Mouse (Mus musculus): ENCODE data around the gene Zfp580. TPM values are rescaled to one million over a fixed set of nuclear protein-coding genes. Genes with fewer than 3 reads are reported as not detected.

Zfp580 gene
- 33.3 and 37.8 TPM in 2 replicates for polyA plus RNA-seq (2015; fragmentation: Nextera tagmentation; extraction: Ambion mirVana)

GRCm38 (mm10) chr7:5051193-5052192 lies at the start of gene Zfp580:
Gene Zfp580 (plus strand): TSS chr7:5051538.

GRCm38 (mm10) chr7:5014251-5015117 lies 36.9 kb upstream of the Zfp580 start, which contains the start of the genes Zfp524 and Fiz1:
Gene Zfp524 (plus strand): TSS chr7:5014415.
Gene Fiz1 (minus strand): TSS chr7:5014697.

GRCm38 (mm10) chr7:5015118-5016001 lies 36.0 kb upstream of the Zfp580 start, which contains the start of gene Gm44973:
Gene Gm44973 (plus strand): TSS chr7:5015496.

GRCm38 (mm10) chr7:5020000-5020681 lies 31.2 kb upstream of the Zfp580 start, which contains the start of the genes Zfp865 and Ccdc106:
Gene Zfp865 (plus strand): TSS chr7:5020376.
Gene Ccdc106 (plus strand): TSS chr7:5020553.

DNA sequence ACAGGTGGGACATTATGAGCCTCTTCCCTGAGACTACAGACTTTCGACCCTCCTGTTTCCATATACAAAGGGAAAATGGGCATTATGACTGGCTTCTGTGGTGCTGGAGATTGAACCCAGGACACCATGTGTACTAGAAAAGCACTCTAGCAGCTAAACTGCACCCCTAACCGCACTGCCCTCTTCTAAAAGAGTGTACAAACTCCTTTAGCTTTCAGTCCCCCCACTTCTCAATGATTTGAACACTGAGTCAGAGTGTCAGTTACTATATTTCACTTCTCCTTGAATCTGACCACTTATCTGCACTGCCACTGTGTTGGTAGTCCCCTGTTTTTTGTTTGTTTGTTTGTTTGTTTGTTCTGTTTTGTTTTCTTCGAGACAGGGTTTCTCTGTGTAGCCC lies 17.5 kb upstream of the Zfp580 start, which contains the start of gene 4632433K11Rik:
Gene 4632433K11Rik, plus strand, starts transcription at position 301 of the 400 bp plus-strand sequence.

DNA sequence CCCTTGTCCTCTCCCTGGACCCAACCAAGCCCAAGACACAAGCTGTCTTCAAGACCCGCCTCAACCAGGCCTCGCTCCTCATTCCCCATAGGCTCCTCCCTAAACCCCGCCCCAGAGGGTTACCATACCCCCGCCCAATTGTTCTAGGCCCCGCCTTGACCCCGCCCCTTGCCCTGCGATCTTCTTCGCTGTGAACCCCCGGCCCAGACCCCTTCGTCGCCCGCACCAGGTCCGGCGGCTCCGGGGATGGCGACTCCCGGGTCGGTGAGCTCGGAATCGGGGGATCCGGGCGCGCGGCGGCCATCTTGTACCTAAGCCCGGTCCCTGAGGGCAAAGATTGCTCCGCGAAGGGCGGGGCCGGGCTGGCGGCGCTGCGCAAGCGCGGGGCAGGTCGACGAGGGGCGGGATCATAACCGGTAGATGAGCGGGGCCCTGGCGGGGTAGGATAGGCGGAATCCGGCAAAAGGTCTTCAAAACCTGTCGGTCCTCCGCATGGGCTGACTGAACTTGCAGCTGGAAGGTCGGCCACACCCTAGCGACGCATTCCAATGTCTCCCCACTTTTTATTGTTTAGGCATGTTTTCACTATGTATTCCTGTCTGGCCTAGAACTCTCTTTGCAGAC lies 13.1 kb upstream of the Zfp580 start, which contains the start of gene Zfp784:
Gene Zfp784, minus strand, starts transcription at position 338 of the 624 bp plus-strand sequence.

DNA sequence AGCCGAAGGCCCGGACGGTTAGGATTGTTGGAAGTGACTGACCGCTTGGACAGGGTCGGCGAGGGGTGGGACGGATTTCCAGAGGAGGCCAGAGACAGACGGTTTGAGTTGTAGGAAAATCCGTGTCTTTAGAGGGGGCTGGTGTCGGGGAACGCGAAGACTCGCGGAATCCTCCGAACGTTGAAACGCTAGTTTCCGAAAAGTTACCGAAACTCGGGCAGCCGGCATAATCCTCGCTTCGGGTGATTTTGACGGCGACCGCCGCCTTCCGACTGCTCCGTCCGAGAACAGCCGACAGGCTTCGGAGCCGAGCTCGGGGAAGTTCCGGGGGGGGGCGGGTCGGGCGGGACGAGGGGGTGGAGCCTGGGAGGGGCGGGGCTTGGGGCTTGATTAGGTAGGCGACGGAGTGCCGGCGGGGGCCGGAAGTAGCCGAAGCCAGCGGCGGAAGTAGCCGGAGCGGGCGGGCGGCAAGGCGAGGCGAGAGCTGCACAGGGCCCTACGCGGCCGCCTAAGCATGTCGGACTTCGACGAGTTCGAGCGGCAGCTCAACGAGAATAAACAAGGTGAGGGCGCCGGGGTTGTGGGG lies 10.5 kb downstream of the Zfp580 start, which contains the start of gene U2af2:
Gene U2af2, plus strand, starts transcription at position 370 of the 586 bp plus-strand sequence.

DNA sequence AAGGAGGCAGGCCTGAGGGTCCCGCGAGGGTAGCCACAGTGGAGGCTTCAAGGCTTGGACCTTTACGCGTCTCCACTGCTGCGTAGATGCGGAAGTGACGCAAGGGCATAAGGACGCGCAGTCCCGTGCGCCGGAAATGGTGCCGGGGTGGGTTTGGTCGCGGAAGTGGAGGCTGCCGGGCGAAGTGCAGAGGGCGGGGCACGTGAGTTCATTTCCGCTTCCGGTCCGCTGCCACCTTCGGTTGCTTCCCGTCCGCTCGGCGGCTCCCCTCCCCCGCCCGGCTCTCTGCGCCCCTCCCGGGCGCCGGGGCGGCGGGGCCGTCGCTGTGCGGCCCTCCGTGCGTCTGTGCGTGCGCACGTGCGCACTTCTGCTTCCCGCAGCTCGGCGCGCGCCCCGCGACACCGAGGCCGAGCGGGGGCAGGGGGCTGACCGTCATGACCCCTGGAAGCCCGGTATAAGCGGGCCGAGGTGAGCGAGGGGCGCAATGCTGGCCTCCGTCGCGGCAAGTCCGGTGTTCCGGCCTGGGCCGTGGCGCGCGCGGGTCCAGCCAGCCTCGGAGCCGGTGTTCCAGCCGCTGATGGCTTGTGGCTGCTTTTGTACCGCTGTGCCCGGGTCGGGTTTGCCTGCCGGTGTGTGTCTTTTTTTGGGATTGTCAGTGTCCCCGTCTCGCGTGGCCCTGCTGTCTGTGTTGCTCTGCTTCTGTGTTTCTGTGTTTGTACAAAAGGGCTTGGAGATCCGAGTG lies 28.8 kb downstream of the Zfp580 start, which contains the start of gene Epn1:
Gene Epn1, plus strand, starts transcription at position 226 of the 742 bp plus-strand sequence.

Other genes starting within 250 kb of the Zfp580 start
- 130 and 139 TPM in 2 replicates for gene Ube2s, start 238.9 kb upstream of the Zfp580 start, polyA plus RNA-seq (2015; fragmentation: Nextera tagmentation; extraction: Ambion mirVana)
- 0.10 and 0.20 TPM in 2 replicates for gene Shisa7, start 206.8 kb upstream of the Zfp580 start, polyA plus RNA-seq (2015; fragmentation: Nextera tagmentation; extraction: Ambion mirVana)
- gene Isoc2b, start 181.3 kb upstream of the Zfp580 start, polyA plus RNA-seq (2015; fragmentation: Nextera tagmentation; extraction: Ambion mirVana): 8.1 and 9.4 TPM in 2 replicates
- gene Isoc2a, start 174.4 kb upstream of the Zfp580 start, polyA plus RNA-seq (2015; fragmentation: Nextera tagmentation; extraction: Ambion mirVana): 0.64 and 0.98 TPM in 2 replicates
- gene Gm36210, start 145.0 kb upstream of the Zfp580 start, polyA plus RNA-seq (2015; fragmentation: Nextera tagmentation; extraction: Ambion mirVana): not detected in 2 replicates
- gene Zfp628, start 136.3 kb upstream of the Zfp580 start, polyA plus RNA-seq (2015; fragmentation: Nextera tagmentation; extraction: Ambion mirVana): 1.7 and 2.3 TPM in 2 replicates
- 2.6 and 3.0 TPM in 2 replicates for gene Nat14, start 129.5 kb upstream of the Zfp580 start, polyA plus RNA-seq (2015; fragmentation: Nextera tagmentation; extraction: Ambion mirVana)
- gene Ssc5d, start 125.8 kb upstream of the Zfp580 start, polyA plus RNA-seq (2015; fragmentation: Nextera tagmentation; extraction: Ambion mirVana): 3.7 and 4.8 TPM in 2 replicates
- 0.12 and 0.23 TPM in 2 replicates for gene Sbk2, start 87.1 kb upstream of the Zfp580 start, polyA plus RNA-seq (2015; fragmentation: Nextera tagmentation; extraction: Ambion mirVana)
- not detected in 2 replicates for gene Sbk3, start 80.4 kb upstream of the Zfp580 start, polyA plus RNA-seq (2015; fragmentation: Nextera tagmentation; extraction: Ambion mirVana)
- gene Zfp579, start 55.4 kb upstream of the Zfp580 start, polyA plus RNA-seq (2015; fragmentation: Nextera tagmentation; extraction: Ambion mirVana): 12.7 and 15.0 TPM in 2 replicates
- gene Zfp524, start 37.1 kb upstream of the Zfp580 start, polyA plus RNA-seq (2015; fragmentation: Nextera tagmentation; extraction: Ambion mirVana): 13.2 and 14.0 TPM in 2 replicates
- 15.1 and 16.0 TPM in 2 replicates for gene Fiz1, start 36.8 kb upstream of the Zfp580 start, polyA plus RNA-seq (2015; fragmentation: Nextera tagmentation; extraction: Ambion mirVana)
- 2.4 and 4.0 TPM in 2 replicates for gene Gm44973, start 36.0 kb upstream of the Zfp580 start, polyA plus RNA-seq (2015; fragmentation: Nextera tagmentation; extraction: Ambion mirVana)
- 3.1 TPM in 2 replicates for gene Zfp865, start 31.2 kb upstream of the Zfp580 start, polyA plus RNA-seq (2015; fragmentation: Nextera tagmentation; extraction: Ambion mirVana)
- 53.3 and 57.1 TPM in 2 replicates for gene Ccdc106, start 31.0 kb upstream of the Zfp580 start, polyA plus RNA-seq (2015; fragmentation: Nextera tagmentation; extraction: Ambion mirVana)
- not detected in 2 replicates for gene 4632433K11Rik, start 17.4 kb upstream of the Zfp580 start, polyA plus RNA-seq (2015; fragmentation: Nextera tagmentation; extraction: Ambion mirVana)
- 3.9 and 5.4 TPM in 2 replicates for gene Zfp784, start 13.1 kb upstream of the Zfp580 start, polyA plus RNA-seq (2015; fragmentation: Nextera tagmentation; extraction: Ambion mirVana)
- 51.0 and 53.6 TPM in 2 replicates for gene U2af2, start 10.6 kb downstream of the Zfp580 start, polyA plus RNA-seq (2015; fragmentation: Nextera tagmentation; extraction: Ambion mirVana)
- 39.4 and 40.6 TPM in 2 replicates for gene Epn1, start 28.7 kb downstream of the Zfp580 start, polyA plus RNA-seq (2015; fragmentation: Nextera tagmentation; extraction: Ambion mirVana)
- not detected in 2 replicates for gene Rfpl4, start 65.4 kb downstream of the Zfp580 start, polyA plus RNA-seq (2015; fragmentation: Nextera tagmentation; extraction: Ambion mirVana)
- 0.57 and 1.1 TPM in 2 replicates for gene Rasl2-9, start 74.4 kb downstream of the Zfp580 start, polyA plus RNA-seq (2015; fragmentation: Nextera tagmentation; extraction: Ambion mirVana)
- gene Vmn1r55, start 98.1 kb downstream of the Zfp580 start, polyA plus RNA-seq (2015; fragmentation: Nextera tagmentation; extraction: Ambion mirVana): not detected in 2 replicates
- not detected in 2 replicates for gene Vmn1r56, start 145.2 kb downstream of the Zfp580 start, polyA plus RNA-seq (2015; fragmentation: Nextera tagmentation; extraction: Ambion mirVana)
- not detected in 2 replicates for gene Vmn1r57, start 167.0 kb downstream of the Zfp580 start, polyA plus RNA-seq (2015; fragmentation: Nextera tagmentation; extraction: Ambion mirVana)

Data from urinary bladder, postnatal 0 days (tissue).